Mouse (Mus musculus): ENCODE measurements around the gene Arhgef2. TPM values are rescaled to one million over a fixed set of nuclear protein-coding genes. Genes with fewer than 3 reads are reported as not detected.

Gene Arhgef2
- polyA plus RNA-seq, 1 experiment from 2014 or later = 84.9 TPM

- no peak overlapping the region for H3K4me3 ChIP-seq
- H3K9me3 ChIP-seq = no peaks in the 10 kb centered on the region
- H3K4me2 ChIP-seq = no peak overlapping the region
- no peak overlapping the region for H3K27ac ChIP-seq
- H3K4me1 ChIP-seq = peaks cover 12% of the 10 kb centered on the region; the same call in 1 of the 2 replicates
- H3K36me3 ChIP-seq = no peaks in the 10 kb centered on the region
- WGBS = 58% methylated on average over 5 of the region's 5 CpGs
- no peak overlapping the region for H3K9ac ChIP-seq
- no peaks in the 10 kb centered on the region for H3K27me3 ChIP-seq
- no peak for ATAC-seq (ENCODE audit: insufficient number of reproducible peaks, low FRiP score, low TSS enrichment, low read depth)
Observed at GRCm38 (mm10) chr3:88658441-88659127, 52.8 kb downstream of the Arhgef2 start.

- Histone ChIP-seq H3K9ac (no peak overlapping the region), H3K4me2 (no peak overlapping the region), H3K4me1 (peaks cover 6% of the 10 kb centered on the region; the same call in 1 of the 2 replicates), H3K27ac (no peak overlapping the region), H3K4me3 (no peak overlapping the region), H3K27me3 (no peaks in the 10 kb centered on the region), H3K9me3 (no peaks in the 10 kb centered on the region), H3K36me3 (no peaks in the 10 kb centered on the region)
- no peak for ATAC-seq (ENCODE audit: insufficient number of reproducible peaks, low FRiP score, low TSS enrichment, low read depth)
- 30% methylated on average over 6 of the region's 6 CpGs for WGBS
Observed at GRCm38 (mm10) chr3:88659798-88660197, 54.0 kb downstream of the Arhgef2 start.

- ATAC-seq (ENCODE audit: insufficient number of reproducible peaks, low FRiP score, low TSS enrichment, low read depth) = no peak
- H3K4me2 ChIP-seq = no peak overlapping the region
- H3K27ac ChIP-seq = no peak overlapping the region
- H3K4me3 ChIP-seq = no peak overlapping the region
- no peak overlapping the region for H3K9ac ChIP-seq
- no peaks in the 10 kb centered on the region for H3K27me3 ChIP-seq
- WGBS = 70% methylated on average over 4 of the region's 4 CpGs
- no peaks in the 10 kb centered on the region for H3K4me1 ChIP-seq
- no peaks in the 10 kb centered on the region for H3K36me3 ChIP-seq
- H3K9me3 ChIP-seq = no peaks in the 10 kb centered on the region
Observed at GRCm38 (mm10) chr3:88664095-88664494, 58.3 kb downstream of the Arhgef2 start.

- WGBS = 10% methylated on average over 11 of the region's 11 CpGs
- H3K27me3 ChIP-seq = no peaks in the 10 kb centered on the region
- peak overlapping the region; percentile 33 for H3K4me3 ChIP-seq
- no peak for ATAC-seq (ENCODE audit: insufficient number of reproducible peaks, low FRiP score, low TSS enrichment, low read depth)
- no peaks in the 10 kb centered on the region for H3K9me3 ChIP-seq
- peak overlapping the region; percentile 23; the same call in 1 of the 2 replicates for H3K9ac ChIP-seq
- H3K27ac ChIP-seq = no peak overlapping the region
- peaks cover 5% of the 10 kb centered on the region; the same call in 1 of the 2 replicates for H3K4me1 ChIP-seq
- no peaks in the 10 kb centered on the region for H3K36me3 ChIP-seq
- peak overlapping the region; percentile 63 for H3K4me2 ChIP-seq
Observed at GRCm38 (mm10) chr3:88677399-88677798, 71.6 kb downstream of the Arhgef2 start.

- Histone ChIP-seq H3K27me3 (no peaks in the 10 kb centered on the region), H3K27ac (no peak overlapping the region), H3K9me3 (no peaks in the 10 kb centered on the region), H3K9ac (no peak overlapping the region), H3K4me3 (no peak overlapping the region), H3K4me1 (peaks cover 12% of the 10 kb centered on the region), H3K4me2 (no peak overlapping the region), H3K36me3 (peaks cover 12% of the 10 kb centered on the region)
- WGBS = 96% methylated on average over 2 of the region's 2 CpGs
- no peak for ATAC-seq (ENCODE audit: insufficient number of reproducible peaks, low FRiP score, low TSS enrichment, low read depth)
Observed at GRCm38 (mm10) chr3:88683814-88684213, 78.0 kb downstream of the Arhgef2 start.

- no peak for ATAC-seq (ENCODE audit: insufficient number of reproducible peaks, low FRiP score, low TSS enrichment, low read depth)
- Histone ChIP-seq H3K4me3 (peak overlapping the region; percentile 84), H3K9ac (no peak overlapping the region), H3K27ac (peak overlapping the region; percentile 100), H3K27me3 (no peaks in the 10 kb centered on the region), H3K4me2 (peak overlapping the region; percentile 40), H3K36me3 (peaks cover 18% of the 10 kb centered on the region), H3K4me1 (peaks cover 12% of the 10 kb centered on the region), H3K9me3 (no peaks in the 10 kb centered on the region)
- 61% methylated on average over 8 of the region's 8 CpGs for whole genome bisulfite sequencing
Observed at GRCm38 (mm10) chr3:88684236-88684979, 78.6 kb downstream of the Arhgef2 start.

- peak; percentile 99 for ATAC-seq (ENCODE audit: insufficient number of reproducible peaks, low FRiP score, low TSS enrichment, low read depth)
- no peaks in the 10 kb centered on the region for H3K9me3 ChIP-seq
- H3K27ac ChIP-seq = peak within 1 kb of the TSS; percentile 100
- no peaks in the 10 kb centered on the region for H3K27me3 ChIP-seq
- H3K4me3 ChIP-seq = peak within 1 kb of the TSS; percentile 84
- H3K36me3 ChIP-seq = peaks cover 26% of the 10 kb centered on the region
- peak within 1 kb of the TSS; percentile 99 for H3K9ac ChIP-seq
- H3K4me2 ChIP-seq = peak within 1 kb of the TSS; percentile 75
- under 1% methylated on average over 47 of the region's 47 CpGs for WGBS
- H3K4me1 ChIP-seq = peaks cover 12% of the 10 kb centered on the region
Observed at GRCm38 (mm10) chr3:88684980-88685941, 79.5 kb downstream of the Arhgef2 start, which contains the start of gene Khdc4. Gene Khdc4 (plus strand): TSS chr3:88685803.

GRCm38 (mm10) chr3:88685958-88686451 is 80.2 kb downstream of the Arhgef2 start:
- H3K36me3 ChIP-seq = peaks cover 33% of the 10 kb centered on the region
- under 1% methylated on average over 45 of the region's 45 CpGs for WGBS
- H3K9ac ChIP-seq = peak overlapping the region; percentile 99
- peak; percentile 66 for ATAC-seq (ENCODE audit: insufficient number of reproducible peaks, low FRiP score, low TSS enrichment, low read depth)
- no peaks in the 10 kb centered on the region for H3K9me3 ChIP-seq
- no peaks in the 10 kb centered on the region for H3K27me3 ChIP-seq
- H3K27ac ChIP-seq = peak overlapping the region; percentile 100
- peaks cover 12% of the 10 kb centered on the region for H3K4me1 ChIP-seq
- peak overlapping the region; percentile 84 for H3K4me3 ChIP-seq
- H3K4me2 ChIP-seq = peak overlapping the region; percentile 75

- H3K27ac ChIP-seq = peak overlapping the region; percentile 100
- no peaks in the 10 kb centered on the region for H3K9me3 ChIP-seq
- H3K27me3 ChIP-seq = no peaks in the 10 kb centered on the region
- peaks cover 12% of the 10 kb centered on the region for H3K4me1 ChIP-seq
- H3K4me2 ChIP-seq = peak overlapping the region; percentile 75
- peaks cover 42% of the 10 kb centered on the region for H3K36me3 ChIP-seq
- ATAC-seq (ENCODE audit: insufficient number of reproducible peaks, low FRiP score, low TSS enrichment, low read depth) = no peak
- WGBS = 38% methylated on average over 13 of the region's 13 CpGs
- peak overlapping the region; percentile 84 for H3K4me3 ChIP-seq
- H3K9ac ChIP-seq = peak overlapping the region; percentile 99
Observed at GRCm38 (mm10) chr3:88686734-88687611, 81.2 kb downstream of the Arhgef2 start.

GRCm38 (mm10) chr3:88689079-88689478 is 83.3 kb downstream of the Arhgef2 start:
- no peak for ATAC-seq (ENCODE audit: insufficient number of reproducible peaks, low FRiP score, low TSS enrichment, low read depth)
- no peak overlapping the region for H3K4me2 ChIP-seq
- WGBS = 77% methylated on average over 5 of the region's 5 CpGs
- H3K27ac ChIP-seq = no peak overlapping the region
- no peaks in the 10 kb centered on the region for H3K9me3 ChIP-seq
- H3K4me1 ChIP-seq = peaks cover 12% of the 10 kb centered on the region
- peaks cover 59% of the 10 kb centered on the region for H3K36me3 ChIP-seq
- no peak overlapping the region for H3K4me3 ChIP-seq
- H3K9ac ChIP-seq = no peak overlapping the region
- H3K27me3 ChIP-seq = no peaks in the 10 kb centered on the region
